Mouse (Mus musculus) forebrain, postnatal 0 days (tissue): ENCODE results near the gene Dis3l2. TPM values are rescaled to one million over a fixed set of nuclear protein-coding genes. Genes with fewer than 3 reads are reported as not detected.

Experiments used
- ATAC-seq: fragments of 200-750 bp; cut with Nextera tagmentation; 2 replicates; pipeline ENCODE4 v1.8.0; 2017; ENCODE audit warnings: mild to moderate bottlenecking, moderate library complexity
- DNase-seq: peaks from one replicate; pipeline ENCODE4 v3.0.0-alpha.2; 2015
- H3K27ac ChIP-seq: fragments of 300-500 bp; sonication (generic); 2 replicates; pipeline ENCODE4 v1.5.1; 2014; ENCODE audit warnings: low read depth, mild to moderate bottlenecking, antibody characterized with exemption, low read length, moderate library complexity, mixed read lengths
- H3K27me3 ChIP-seq: fragments of 300-500 bp; sonication (generic); 2 replicates; pipeline ENCODE4 v1.6.1; 2014; ENCODE audit warnings: mild to moderate bottlenecking, low read length, mixed read lengths; ENCODE audit not compliant: insufficient read depth
- H3K36me3 ChIP-seq: fragments of 300-500 bp; sonication (generic); 2 replicates; pipeline ENCODE4 v1.6.1; 2014; ENCODE audit warnings: mild to moderate bottlenecking, moderate library complexity; ENCODE audit not compliant: insufficient read depth
- H3K4me1 ChIP-seq: fragments of 300-500 bp; sonication (generic); 2 replicates; pipeline ENCODE4 v1.6.1; 2014; ENCODE audit warnings: antibody characterized with exemption; ENCODE audit not compliant: insufficient read depth
- H3K4me2 ChIP-seq: fragments of 300-500 bp; sonication (generic); 2 replicates; pipeline ENCODE4 v1.6.1; 2014; ENCODE audit warnings: low read depth, mild to moderate bottlenecking, moderate library complexity
- H3K4me3 ChIP-seq: fragments of 300-500 bp; sonication (generic); 2 replicates; pipeline ENCODE4 v1.5.1; 2014; ENCODE audit warnings: low read depth, low read length, mixed read lengths
- H3K9ac ChIP-seq: fragments of 300-500 bp; sonication (generic); 2 replicates; pipeline ENCODE4 v1.6.1; 2014; ENCODE audit warnings: mild to moderate bottlenecking
- H3K9me3 ChIP-seq: fragments of 300-500 bp; sonication (generic); 2 replicates; pipeline ENCODE4 v1.6.1; 2016; ENCODE audit warnings: low read length
- CTCF ChIP-seq: sonication (generic); IDR thresholded peaks from 2 replicates; pipeline ENCODE4 v1.5.1; 2016; ENCODE audit warnings: antibody characterized with exemption, control low read depth, low read depth
- WGBS: fragments of 180-500 bp; shearing (Covaris S2); extraction: QIAGEN DNeasy Blood & Tissue Kit; methylation state at CpG from one replicate; pipeline ENCODE4 v1.1.7; 2014; 5-methylcytosine and 5-hydroxymethylcytosine counted together
- polyA plus RNA-seq: library from polyadenylated mRNA; unstranded; fragments of >200 nt; fragmentation: Nextera tagmentation; extraction: Ambion mirVana; gene quantifications from 2 replicates; pipeline ENCODE4 v1.2.1, GENCODE M21; 2015
- total RNA-seq: library from RNA; depleted of rRNA; stranded (reverse); fragments of >200 nt; gene quantifications from 2 replicates; pipeline ENCODE4 v1.2.3, GENCODE M21; 2014

The Dis3l2 gene
- total and polyA plus RNA-seq, 2 experiments from 2014 or later: 35.0 to 53.6 TPM

GRCm38 (mm10) chr1:86675126-86675525 lies 28.5 kb upstream of the Dis3l2 start:
- H3K27ac ChIP-seq: no peak overlapping the region
- 0 out of 2 replicates have a peak, but pooled peaks cover 5% of the 10 kb centered on the region for H3K27me3 ChIP-seq
- no peaks in the 10 kb centered on the region for H3K36me3 ChIP-seq
- DNase-seq (no peak), ATAC-seq (no peak)
- no peaks in the 10 kb centered on the region for H3K9me3 ChIP-seq
- no peak for TF ChIP-seq CTCF
- H3K9ac ChIP-seq: no peak overlapping the region
- H3K4me1 ChIP-seq: no peaks in the 10 kb centered on the region
- WGBS: 87% methylated on average over 12 of the region's 12 CpGs
- H3K4me3 ChIP-seq: no peak overlapping the region
- H3K4me2 ChIP-seq: no peak overlapping the region

- no peak overlapping the region for H3K4me2 ChIP-seq
- H3K9me3 ChIP-seq: no peaks in the 10 kb centered on the region
- H3K9ac ChIP-seq: no peak overlapping the region
- no peak overlapping the region for H3K27ac ChIP-seq
- H3K27me3 ChIP-seq: no peaks in the 10 kb centered on the region
- 85% methylated on average over 3 of the region's 3 CpGs for WGBS
- no peaks in the 10 kb centered on the region for H3K36me3 ChIP-seq
- DNase-seq: no peak
- ATAC-seq: no peak
- no peak overlapping the region for H3K4me3 ChIP-seq
- no peaks in the 10 kb centered on the region for H3K4me1 ChIP-seq
- TF ChIP-seq CTCF: no peak
Observed at GRCm38 (mm10) chr1:86677624-86678023, 26.0 kb upstream of the Dis3l2 start.

GRCm38 (mm10) chr1:86678667-86679066 lies 24.9 kb upstream of the Dis3l2 start:
- Histone ChIP-seq H3K9me3 (no peaks in the 10 kb centered on the region), H3K4me2 (no peak overlapping the region), H3K9ac (no peak overlapping the region), H3K27me3 (no peaks in the 10 kb centered on the region), H3K27ac (no peak overlapping the region), H3K4me3 (no peak overlapping the region), H3K36me3 (no peaks in the 10 kb centered on the region), H3K4me1 (no peaks in the 10 kb centered on the region)
- TF ChIP-seq CTCF: no peak
- DNase-seq (no peak), ATAC-seq (no peak)
- WGBS: 90% methylated on average over 10 of the region's 10 CpGs

GRCm38 (mm10) chr1:86687236-86687635 lies 16.4 kb upstream of the Dis3l2 start:
- Histone ChIP-seq H3K36me3 (no peaks in the 10 kb centered on the region), H3K4me1 (no peaks in the 10 kb centered on the region; the same call in 1 of the 2 replicates), H3K9ac (no peak overlapping the region), H3K4me3 (no peak overlapping the region), H3K9me3 (no peaks in the 10 kb centered on the region), H3K27ac (no peak overlapping the region), H3K27me3 (no peaks in the 10 kb centered on the region), H3K4me2 (no peak overlapping the region)
- ATAC-seq (no peak), DNase-seq (no peak)
- WGBS: 78% methylated on average over 4 of the region's 4 CpGs
- no peak for TF ChIP-seq CTCF

GRCm38 (mm10) chr1:86691027-86691426 lies 12.6 kb upstream of the Dis3l2 start:
- Histone ChIP-seq H3K9ac (no peak overlapping the region), H3K9me3 (no peaks in the 10 kb centered on the region), H3K36me3 (no peaks in the 10 kb centered on the region), H3K27ac (no peak overlapping the region), H3K4me2 (no peak overlapping the region), H3K4me1 (no peaks in the 10 kb centered on the region; the same call in 1 of the 2 replicates), H3K4me3 (no peak overlapping the region), H3K27me3 (no peaks in the 10 kb centered on the region)
- no peak for DNase-seq
- no peak for ATAC-seq
- TF ChIP-seq CTCF: no peak
- WGBS: 29% methylated on average over 5 of the region's 5 CpGs

DNA sequence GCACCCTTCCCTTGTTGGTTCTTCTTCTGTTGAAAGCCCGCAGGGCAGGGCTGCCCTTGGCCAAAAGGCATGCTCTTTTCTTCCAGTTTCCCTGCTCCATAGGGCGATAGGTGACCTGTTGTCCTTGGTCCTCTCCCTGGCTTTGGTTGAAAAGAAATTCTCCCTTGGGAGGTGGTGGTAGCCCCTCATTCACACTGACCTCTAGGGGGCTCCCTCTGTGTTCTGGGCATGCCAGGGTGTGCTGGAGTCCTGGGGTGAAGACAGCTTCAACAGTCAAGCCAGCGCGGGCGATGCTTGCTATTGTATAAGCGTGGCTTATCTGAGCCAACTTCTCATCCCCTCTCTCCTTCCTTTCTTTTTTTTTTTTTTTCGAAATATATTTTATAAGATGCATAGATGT lies 6.7 kb upstream of the Dis3l2 start:
- H3K4me3 ChIP-seq: no peak overlapping the region
- H3K9ac ChIP-seq: no peak overlapping the region
- no peaks in the 10 kb centered on the region for H3K9me3 ChIP-seq
- no peaks in the 10 kb centered on the region for H3K27me3 ChIP-seq
- ATAC-seq (no peak), DNase-seq (no peak)
- H3K4me1 ChIP-seq: no peaks in the 10 kb centered on the region
- no peaks in the 10 kb centered on the region for H3K36me3 ChIP-seq
- no peak overlapping the region for H3K27ac ChIP-seq
- TF ChIP-seq CTCF: no peak
- H3K4me2 ChIP-seq: no peak overlapping the region
- WGBS: 42% methylated on average over 7 of the region's 7 CpGs

DNA sequence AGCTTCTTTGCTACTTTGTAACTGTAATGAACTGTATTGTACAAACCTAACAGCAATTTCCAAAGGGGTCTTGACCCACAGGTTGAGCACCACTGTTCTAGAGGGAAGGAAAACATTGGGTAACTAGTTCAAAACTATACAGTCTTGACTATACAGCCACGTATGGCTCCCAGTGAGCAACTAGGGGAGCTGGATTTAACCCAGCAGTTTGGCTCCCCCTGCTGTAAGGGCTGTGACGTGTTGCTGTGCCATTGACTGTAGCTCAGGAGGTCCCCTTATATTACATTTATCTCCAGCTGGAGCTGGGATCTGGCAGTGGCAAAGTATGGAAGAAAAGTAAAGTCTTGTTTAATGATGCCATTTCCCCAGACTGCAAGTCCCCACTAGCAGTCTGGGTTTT lies 4.9 kb upstream of the Dis3l2 start:
- 22% methylated on average over 2 of the region's 2 CpGs for WGBS
- no peaks in the 10 kb centered on the region; the same call in 1 of the 2 replicates for H3K4me1 ChIP-seq
- H3K27me3 ChIP-seq: no peaks in the 10 kb centered on the region
- no peak for TF ChIP-seq CTCF
- no peaks in the 10 kb centered on the region for H3K9me3 ChIP-seq
- no peak overlapping the region for H3K4me2 ChIP-seq
- ATAC-seq (no peak), DNase-seq (no peak)
- H3K27ac ChIP-seq: no peak overlapping the region
- no peak overlapping the region for H3K9ac ChIP-seq
- H3K36me3 ChIP-seq: no peaks in the 10 kb centered on the region
- H3K4me3 ChIP-seq: no peak overlapping the region
